Mouse (Mus musculus): ENCODE results near the gene Lsp1. TPM values are rescaled to one million over a fixed set of nuclear protein-coding genes. Genes with fewer than 3 reads are reported as not detected.

The Lsp1 gene
- polyA plus RNA-seq, 1 experiment from 2014 or later, result 3.7 TPM

DNA sequence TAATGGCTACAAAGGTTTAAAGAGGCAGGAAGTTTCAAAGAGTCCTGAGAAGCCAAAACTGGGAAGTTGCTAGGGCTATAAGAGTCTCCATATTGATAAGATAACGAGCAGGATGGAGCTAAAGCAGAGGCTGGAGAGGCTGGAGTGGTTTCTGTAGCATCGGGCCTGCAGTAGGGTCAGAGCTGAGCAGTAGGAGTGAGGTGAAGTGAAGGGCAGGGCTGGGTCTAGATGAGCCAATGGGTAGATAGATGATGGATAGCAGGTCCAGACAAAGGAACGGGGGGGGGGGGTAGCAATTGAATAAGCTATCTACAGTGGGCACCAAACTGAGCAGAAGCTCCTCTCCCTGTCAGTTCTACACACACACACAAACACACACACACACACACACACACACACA is 56.9 kb downstream of the Lsp1 start:
- no peak overlapping the region for H3K4me2 ChIP-seq
- no peak overlapping the region for H3K9ac ChIP-seq
- 89% methylated on average over 3 of the region's 3 CpGs for WGBS
- ATAC-seq (replicated peaks), result no peak
- H3K4me1 ChIP-seq, result peaks cover 12% of the 10 kb centered on the region
- no peaks in the 10 kb centered on the region for H3K36me3 ChIP-seq (replicated peaks)
- no peaks in the 10 kb centered on the region for H3K27me3 ChIP-seq (replicated peaks)
- H3K9me3 ChIP-seq, result no peaks in the 10 kb centered on the region
- H3K27ac ChIP-seq, result no peak overlapping the region
- no peak overlapping the region for H3K4me3 ChIP-seq

DNA sequence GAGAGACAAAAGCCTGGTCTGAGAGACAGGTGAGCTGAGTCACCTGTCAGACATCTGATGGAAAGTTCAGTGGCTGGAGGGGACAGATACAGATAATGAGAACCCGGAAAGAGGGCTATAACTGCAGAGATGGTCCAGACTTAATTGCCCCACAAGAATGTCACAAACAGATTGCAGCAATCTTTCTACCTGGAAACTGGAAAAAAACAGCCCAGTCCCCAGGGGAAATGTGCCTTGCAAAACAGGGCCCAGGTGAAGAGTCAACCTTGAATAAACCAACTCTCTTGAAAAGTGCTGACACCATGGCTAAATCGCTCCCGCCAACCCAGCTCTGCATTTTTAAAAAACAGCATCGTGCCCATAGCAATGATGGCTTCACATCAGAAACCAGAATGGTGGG is 59.7 kb downstream of the Lsp1 start:
- H3K9ac ChIP-seq, result no peak overlapping the region
- peaks cover 12% of the 10 kb centered on the region for H3K4me1 ChIP-seq
- no peak overlapping the region for H3K27ac ChIP-seq
- no peaks in the 10 kb centered on the region for H3K9me3 ChIP-seq
- no peaks in the 10 kb centered on the region for H3K27me3 ChIP-seq (replicated peaks)
- no peaks in the 10 kb centered on the region for H3K36me3 ChIP-seq (replicated peaks)
- 92% methylated on average over 4 of the region's 4 CpGs for WGBS
- ATAC-seq (replicated peaks), result no peak
- no peak overlapping the region for H3K4me2 ChIP-seq
- no peak overlapping the region for H3K4me3 ChIP-seq

DNA sequence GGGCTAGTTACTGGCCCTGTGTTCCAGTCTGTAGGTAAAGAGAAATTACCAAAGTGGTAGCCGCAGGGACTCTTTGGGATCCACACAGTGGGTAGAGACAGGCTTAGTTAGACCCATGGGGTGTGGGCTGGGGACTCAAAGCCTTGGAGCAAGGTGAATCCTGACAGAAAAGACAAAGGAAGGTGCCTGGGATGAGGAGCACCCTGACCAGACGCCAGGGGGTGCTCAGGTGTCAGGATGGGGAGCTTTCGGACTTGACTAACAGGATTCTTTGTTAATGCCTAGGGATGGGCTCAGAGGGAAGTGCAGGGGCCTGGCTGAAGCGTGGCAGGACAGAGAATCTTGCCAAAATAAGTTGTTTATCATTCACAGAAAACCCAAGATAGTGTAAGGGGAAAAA is 61.7 kb downstream of the Lsp1 start:
- no peaks in the 10 kb centered on the region for H3K27me3 ChIP-seq (replicated peaks)
- no peaks in the 10 kb centered on the region for H3K36me3 ChIP-seq (replicated peaks)
- H3K27ac ChIP-seq, result no peak overlapping the region
- no peak overlapping the region for H3K4me3 ChIP-seq
- 24% methylated on average over 4 of the region's 4 CpGs for WGBS
- no peak for ATAC-seq (replicated peaks)
- no peaks in the 10 kb centered on the region for H3K9me3 ChIP-seq
- H3K9ac ChIP-seq, result no peak overlapping the region
- H3K4me2 ChIP-seq, result no peak overlapping the region
- H3K4me1 ChIP-seq, result no peaks in the 10 kb centered on the region; the same call in 1 of the 2 replicates

DNA sequence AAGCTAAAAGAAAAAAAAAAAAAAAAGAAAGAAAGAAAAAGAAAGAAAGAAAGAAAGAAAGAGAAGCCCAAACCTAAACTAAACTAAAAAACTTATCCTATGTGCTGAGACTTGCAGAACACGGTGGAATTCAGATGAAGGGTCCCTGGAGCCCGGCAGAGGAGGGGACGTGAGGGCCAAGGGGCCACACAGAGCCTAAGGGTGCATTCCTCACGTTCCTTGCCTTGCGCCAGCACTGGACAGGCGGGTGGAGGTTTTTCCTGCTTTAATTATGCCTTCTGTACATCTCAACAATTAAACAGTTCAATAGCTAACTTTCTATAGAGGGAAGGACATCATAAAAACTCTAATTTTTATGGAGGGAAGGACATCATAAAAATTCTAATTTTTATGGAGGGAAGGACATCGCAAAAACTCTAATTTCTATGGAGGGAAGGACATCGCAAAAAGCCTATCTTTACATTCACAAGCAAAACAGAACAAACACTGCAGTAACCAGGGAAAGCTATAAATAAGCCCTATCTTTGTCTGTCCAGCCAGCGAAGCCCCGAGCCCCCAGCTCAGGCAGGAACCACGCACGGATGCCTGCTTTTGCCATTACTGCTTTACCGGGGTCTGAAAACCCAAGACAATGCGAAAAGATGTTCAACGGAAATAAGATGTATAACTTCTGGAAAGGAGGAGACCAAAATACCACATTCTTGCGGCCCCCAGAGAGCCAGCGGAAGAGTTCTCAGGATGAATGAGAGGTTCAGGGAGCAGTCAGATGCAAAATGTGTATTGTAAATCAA is 62.8 kb downstream of the Lsp1 start:
- H3K4me1 ChIP-seq, result no peaks in the 10 kb centered on the region; the same call in 1 of the 2 replicates
- H3K27ac ChIP-seq, result no peak overlapping the region
- no peaks in the 10 kb centered on the region for H3K9me3 ChIP-seq
- WGBS, result 57% methylated on average over 17 of the region's 17 CpGs
- no peak for ATAC-seq (replicated peaks)
- no peak overlapping the region for H3K4me3 ChIP-seq
- H3K27me3 ChIP-seq (replicated peaks), result no peaks in the 10 kb centered on the region
- no peak overlapping the region for H3K9ac ChIP-seq
- no peak overlapping the region for H3K4me2 ChIP-seq
- no peaks in the 10 kb centered on the region for H3K36me3 ChIP-seq (replicated peaks)

DNA sequence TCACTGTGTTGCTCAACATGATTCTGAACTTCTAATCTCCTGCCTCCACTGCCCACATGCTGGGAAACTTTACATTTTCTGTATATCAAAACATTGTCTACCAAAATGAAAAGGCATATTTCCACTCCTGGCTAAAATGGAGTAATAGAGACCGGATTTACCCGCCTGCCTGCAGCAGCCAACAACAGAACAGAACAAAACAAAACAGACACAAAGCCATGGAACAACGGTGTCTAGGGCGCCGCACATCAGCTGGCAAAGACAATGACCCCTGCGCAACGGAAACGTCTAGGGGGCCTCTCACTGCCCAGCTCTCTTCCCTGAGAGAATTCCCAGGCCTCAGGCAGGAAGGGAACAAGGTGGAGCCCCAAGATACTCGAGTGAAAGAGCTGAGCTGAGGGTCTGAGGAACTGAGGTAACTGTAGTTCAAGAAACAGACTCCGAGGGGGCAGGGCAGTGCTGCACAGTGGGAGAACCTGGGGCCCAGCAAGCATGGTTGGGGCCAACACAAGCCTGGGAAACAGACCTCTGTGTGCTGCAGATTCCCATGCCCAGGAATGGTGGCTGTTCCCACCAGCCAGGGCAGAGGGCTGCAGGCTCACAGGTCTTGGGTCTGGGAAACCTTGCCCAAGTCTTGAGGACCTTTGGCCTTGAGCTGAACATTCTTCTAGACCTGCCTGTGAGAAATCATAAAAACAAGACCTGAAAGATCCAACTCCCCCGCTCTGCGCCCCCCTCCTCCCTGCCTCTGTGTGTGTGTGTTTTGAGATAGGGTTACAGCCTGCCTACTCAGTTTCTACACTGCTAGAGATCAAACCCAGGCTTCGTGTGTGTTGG is 65.0 kb downstream of the Lsp1 start:
- no peak overlapping the region for H3K4me3 ChIP-seq
- no peaks in the 10 kb centered on the region for H3K9me3 ChIP-seq
- no peaks in the 10 kb centered on the region; the same call in 1 of the 2 replicates for H3K4me1 ChIP-seq
- WGBS, result 26% methylated on average over 13 of the region's 13 CpGs
- no peak for ATAC-seq (replicated peaks)
- no peaks in the 10 kb centered on the region for H3K36me3 ChIP-seq (replicated peaks)
- no peak overlapping the region for H3K9ac ChIP-seq
- H3K4me2 ChIP-seq, result no peak overlapping the region
- H3K27me3 ChIP-seq (replicated peaks), result no peaks in the 10 kb centered on the region
- no peak overlapping the region for H3K27ac ChIP-seq

DNA sequence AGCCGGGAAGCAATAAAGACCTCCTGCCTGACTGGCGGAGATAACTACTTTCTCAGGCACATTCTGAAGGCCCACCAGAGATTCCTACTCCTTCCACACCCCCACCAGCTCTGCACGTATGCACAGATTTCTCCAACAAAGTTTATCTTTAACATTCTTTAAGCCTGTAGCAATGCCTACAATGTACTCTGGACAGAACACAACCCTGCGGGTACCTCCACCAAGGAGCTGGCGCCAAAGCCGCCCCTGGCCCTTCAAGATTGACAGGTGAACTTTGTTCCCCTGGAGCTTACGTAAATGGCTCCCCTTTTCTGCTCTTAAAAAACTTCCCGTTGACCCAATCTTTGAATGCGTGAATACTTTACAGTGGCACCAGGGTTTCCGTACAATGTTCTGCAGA is 68.7 kb downstream of the Lsp1 start:
- ATAC-seq (replicated peaks), result no peak
- Histone ChIP-seq H3K27ac (no peak overlapping the region), H3K9ac (no peak overlapping the region), H3K27me3 (replicated peaks) (peaks cover 3% of the 10 kb centered on the region; the same call in 1 of the 2 replicates), H3K4me2 (no peak overlapping the region), H3K36me3 (replicated peaks) (no peaks in the 10 kb centered on the region), H3K4me3 (no peak overlapping the region), H3K9me3 (no peaks in the 10 kb centered on the region), H3K4me1 (peaks cover 10% of the 10 kb centered on the region)
- 76% methylated on average over 10 of the region's 10 CpGs for WGBS

DNA sequence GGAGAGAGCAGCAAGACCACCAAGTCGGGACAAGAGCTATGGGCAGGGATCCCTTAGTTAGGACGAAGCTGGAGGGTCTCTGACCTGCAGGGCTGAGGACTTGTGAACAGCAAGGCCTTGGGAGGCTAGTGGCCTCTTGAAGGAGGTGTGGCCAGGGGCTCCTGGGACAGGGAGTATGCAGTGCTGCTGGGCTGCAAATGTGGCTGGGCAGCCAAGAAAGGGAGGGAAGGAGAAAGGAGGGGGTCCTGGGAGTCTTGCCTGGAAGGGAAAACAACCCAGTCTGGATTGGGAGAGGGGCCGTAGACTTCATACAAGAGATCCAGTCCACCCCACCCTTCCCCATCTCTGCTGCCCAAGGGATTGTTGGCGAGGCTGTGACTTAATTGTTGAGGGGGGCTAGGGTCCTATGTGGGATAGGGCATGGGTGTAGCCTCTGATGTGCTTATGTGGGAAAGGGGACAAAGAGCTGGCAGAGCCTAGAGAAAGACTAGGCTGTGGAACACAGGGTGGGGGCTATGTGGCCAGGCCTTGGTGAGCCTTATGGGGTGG is 71.4 kb downstream of the Lsp1 start:
- no peak overlapping the region for H3K27ac ChIP-seq
- peaks cover 3% of the 10 kb centered on the region; the same call in 1 of the 2 replicates for H3K27me3 ChIP-seq (replicated peaks)
- no peak overlapping the region; the same call in 1 of the 2 replicates for H3K4me2 ChIP-seq
- H3K36me3 ChIP-seq (replicated peaks), result no peaks in the 10 kb centered on the region
- ATAC-seq (replicated peaks), result peak; percentile 32
- no peak overlapping the region for H3K9ac ChIP-seq
- no peaks in the 10 kb centered on the region for H3K9me3 ChIP-seq
- no peak overlapping the region for H3K4me3 ChIP-seq
- WGBS, result 87% methylated on average over 4 of the region's 4 CpGs
- H3K4me1 ChIP-seq, result peaks cover 11% of the 10 kb centered on the region

DNA sequence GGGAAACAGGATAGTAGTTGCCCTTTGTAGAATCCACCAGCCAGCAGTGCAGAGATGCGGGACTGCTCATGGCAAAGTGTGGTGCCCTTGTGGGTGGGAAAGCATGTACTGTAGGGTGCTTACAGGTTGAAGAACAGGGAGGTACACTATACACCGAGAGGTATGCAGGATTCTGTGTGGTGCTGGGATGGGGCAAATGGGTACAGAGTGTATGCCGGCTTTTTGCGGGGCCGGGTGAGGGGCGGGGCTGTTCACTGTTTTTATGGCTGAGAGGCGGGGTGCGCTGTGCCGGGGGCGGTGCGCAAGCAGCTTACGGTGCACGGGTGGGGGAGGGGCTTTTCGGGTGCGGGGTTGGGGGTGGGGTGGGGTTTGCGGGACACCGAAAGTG is 72.1 kb downstream of the Lsp1 start, which contains the start of gene Mrpl23:
Gene Mrpl23 (plus strand): TSS at position 16 of the 388 bp plus-strand sequence.
- peak within 1 kb of the TSS; percentile 48 for H3K9ac ChIP-seq
- 8% methylated on average over 17 of the region's 17 CpGs for WGBS
- H3K4me3 ChIP-seq, result peak within 1 kb of the TSS; percentile 67
- no peaks in the 10 kb centered on the region for H3K36me3 ChIP-seq (replicated peaks)
- H3K27ac ChIP-seq, result peak within 1 kb of the TSS; percentile 75
- peak; percentile 83 for ATAC-seq (replicated peaks)
- H3K9me3 ChIP-seq, result no peaks in the 10 kb centered on the region
- H3K4me1 ChIP-seq, result peaks cover 11% of the 10 kb centered on the region
- peaks cover 3% of the 10 kb centered on the region; the same call in 1 of the 2 replicates for H3K27me3 ChIP-seq (replicated peaks)
- H3K4me2 ChIP-seq, result peak within 1 kb of the TSS; percentile 76

DNA sequence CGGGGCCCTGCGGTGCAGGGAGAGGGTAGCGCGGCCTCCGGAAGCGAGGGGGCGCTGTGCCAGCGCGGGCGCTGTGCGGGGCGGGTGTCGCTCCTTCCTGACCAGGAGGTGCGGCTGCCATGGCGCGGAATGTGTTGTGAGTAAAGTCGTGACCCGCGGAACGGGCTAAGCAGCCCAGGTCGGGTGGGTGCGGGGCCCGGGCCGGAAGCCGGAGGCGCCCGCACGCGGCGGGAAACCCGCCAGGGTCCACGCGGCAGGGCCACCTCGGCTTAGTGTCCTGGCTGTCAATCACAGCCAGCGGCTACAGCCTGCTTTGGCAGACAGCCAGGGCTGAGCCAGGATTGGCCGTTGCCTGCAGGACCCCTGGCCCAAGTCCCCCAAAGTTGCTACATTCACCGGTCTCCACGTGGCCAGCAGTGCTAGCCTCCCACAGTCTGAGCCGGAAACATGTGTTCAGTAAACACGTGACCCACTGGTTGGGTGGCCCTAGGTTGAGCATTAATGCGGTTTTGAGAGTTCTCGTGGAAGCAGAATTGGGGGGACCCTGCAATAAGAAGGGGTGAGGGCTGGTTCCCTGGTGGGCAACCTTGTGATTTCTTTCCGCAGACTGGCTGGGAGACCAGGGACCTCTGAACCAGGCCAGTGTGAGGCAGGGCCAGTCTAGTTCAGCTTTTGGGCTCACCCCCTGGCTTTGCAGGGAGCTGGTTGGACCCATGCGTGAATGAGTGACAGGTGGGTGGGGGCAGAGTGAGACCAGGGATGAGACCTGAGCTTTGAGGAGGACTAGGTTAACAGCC is 72.6 kb downstream of the Lsp1 start:
- H3K27ac ChIP-seq, result peak overlapping the region; percentile 75
- H3K9me3 ChIP-seq, result no peaks in the 10 kb centered on the region
- under 1% methylated on average over 44 of the region's 44 CpGs for WGBS
- H3K4me3 ChIP-seq, result peak overlapping the region; percentile 67
- peaks cover 3% of the 10 kb centered on the region; the same call in 1 of the 2 replicates for H3K27me3 ChIP-seq (replicated peaks)
- H3K4me1 ChIP-seq, result peaks cover 13% of the 10 kb centered on the region
- H3K4me2 ChIP-seq, result peak overlapping the region; percentile 76
- peak overlapping the region; percentile 48 for H3K9ac ChIP-seq
- no peaks in the 10 kb centered on the region for H3K36me3 ChIP-seq (replicated peaks)
- ATAC-seq (replicated peaks), result peak; percentile 90

DNA sequence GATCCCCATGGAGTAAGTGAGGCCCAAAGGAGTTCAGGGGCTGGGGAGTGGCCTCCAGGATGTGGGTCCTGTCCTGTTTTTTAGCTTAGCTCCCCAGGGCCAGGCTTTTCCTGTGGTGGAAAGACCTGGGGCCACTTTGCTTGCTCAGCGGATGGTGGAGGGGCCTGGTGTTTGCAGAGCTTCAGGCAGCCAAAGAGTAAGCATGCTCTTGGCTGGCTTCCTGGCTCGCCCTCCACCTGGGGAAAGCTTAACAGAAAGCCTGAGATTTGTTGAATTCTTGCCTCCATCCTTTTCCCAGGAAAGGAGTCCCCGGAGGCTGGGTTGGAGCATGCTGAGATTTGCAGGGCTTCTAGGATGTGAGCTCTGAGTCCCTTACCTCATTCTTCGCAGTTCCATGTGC is 74.5 kb downstream of the Lsp1 start:
- Histone ChIP-seq H3K9me3 (no peaks in the 10 kb centered on the region), H3K4me3 (no peak overlapping the region), H3K4me1 (peaks cover 24% of the 10 kb centered on the region), H3K36me3 (replicated peaks) (no peaks in the 10 kb centered on the region), H3K27me3 (replicated peaks) (peaks cover 3% of the 10 kb centered on the region; the same call in 1 of the 2 replicates), H3K9ac (no peak overlapping the region), H3K4me2 (no peak overlapping the region), H3K27ac (no peak overlapping the region)
- ATAC-seq (replicated peaks), result no peak
- 81% methylated on average over 4 of the region's 4 CpGs for WGBS

DNA sequence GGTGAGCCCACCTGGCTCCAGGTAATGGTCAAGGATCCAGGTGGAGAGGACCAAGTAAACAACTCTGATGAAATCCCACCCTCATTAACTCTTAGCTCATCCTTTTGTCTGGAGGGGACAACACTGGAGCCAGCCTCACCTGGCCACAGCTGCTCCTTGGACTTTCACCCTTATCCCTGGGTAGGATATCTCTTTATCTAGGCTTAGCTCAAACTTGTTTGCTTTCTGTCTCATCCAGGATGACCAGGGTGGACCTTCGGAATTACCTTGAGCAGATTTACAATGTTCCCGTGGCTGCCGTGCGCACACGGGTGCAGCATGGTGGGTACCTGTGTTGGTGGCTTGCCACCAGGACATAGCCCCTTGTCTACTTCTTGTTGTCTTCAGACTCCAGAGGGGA is 75.2 kb downstream of the Lsp1 start:
- Histone ChIP-seq H3K4me3 (no peak overlapping the region), H3K27ac (no peak overlapping the region), H3K4me2 (no peak overlapping the region), H3K4me1 (peaks cover 24% of the 10 kb centered on the region), H3K27me3 (replicated peaks) (peaks cover 3% of the 10 kb centered on the region; the same call in 1 of the 2 replicates), H3K9ac (no peak overlapping the region), H3K36me3 (replicated peaks) (no peaks in the 10 kb centered on the region), H3K9me3 (no peaks in the 10 kb centered on the region)
- no peak for ATAC-seq (replicated peaks)
- WGBS, result 98% methylated on average over 5 of the region's 5 CpGs
